Mouse (Mus musculus) G1E (cell line): ENCODE measurements around the gene Irf2bp1.

Experiments
- CTCF ChIP-seq: IDR thresholded peaks from 2 replicates; pipeline ENCODE4 v1.5.1; 2012; ENCODE audit warnings: low read depth, low read length, inconsistent platforms, mixed read lengths
- GATA1 ChIP-seq: IDR thresholded peaks from 2 replicates; pipeline ENCODE4 v1.6.1; 2012; ENCODE audit warnings: borderline replicate concordance, low read length, inconsistent platforms, mixed read lengths
- TAL1 ChIP-seq: conservative IDR thresholded peaks from 2 replicates; pipeline ENCODE4 v1.6.1; 2012; ENCODE audit warnings: low read depth, low read length, inconsistent platforms, mixed read lengths

- peak; percentile 85 for TF ChIP-seq CTCF
- no peak for TF ChIP-seq GATA1
- TF ChIP-seq TAL1 = no peak
Measured at GRCm38 (mm10) chr7:19029084-19029653, 25.3 kb downstream of the Irf2bp1 start.
